Mouse (Mus musculus) Patski (cell line): ENCODE data around the gene Apol11a. TPM values are rescaled to one million over a fixed set of nuclear protein-coding genes. Genes with fewer than 3 reads are reported as not detected.

Source experiments
- ATAC-seq: fragments of 100-300 bp; one replicate; pipeline ENCODE4 v1.8.0; 2021
- CTCF ChIA-PET: fragments of 350-600 bp; sonication (Branson Sonifier 250); formaldehyde crosslinking; loops from one replicate; lab custom pipeline; 2022; ENCODE audit warnings: inconsistent platforms; lab: Charles Lee
- POLR2A ChIA-PET: fragments of 350-600 bp; sonication (Branson Sonifier 250); formaldehyde crosslinking; loops from one replicate; lab custom pipeline; 2022; ENCODE audit warnings: antibody characterized with exemption, inconsistent platforms; lab: Charles Lee
- DNase-seq: peaks from one replicate; pipeline ENCODE4 v3.0.0-alpha.2; 2011; ENCODE audit warnings: low read depth, low spot score
- H3K27me3 ChIP-seq: fragments of 371-371 bp; one replicate; pipeline ENCODE4 v1.5.1; 2021
- CTCF ChIP-seq: fragments of 100-300 bp; IDR thresholded peaks from one replicate; pipeline ENCODE4 v1.5.1; 2021
- in situ Hi-C: fragments of 300-500 bp; cut with MboI; formaldehyde crosslinking; loops from 3 replicates; pipeline ENCODE4 v1.11.1; 2018; ENCODE audit warnings: low pct_unique_long_range_greater_than_20kb, mixed read lengths
- polyA plus RNA-seq: library from polyadenylated mRNA; unstranded; gene quantifications from one replicate; pipeline ENCODE4 v1.2.3, GENCODE M21; 2021

The Apol11a gene
- polyA plus RNA-seq, 1 experiment from 2014 or later: 0.06 TPM

DNA sequence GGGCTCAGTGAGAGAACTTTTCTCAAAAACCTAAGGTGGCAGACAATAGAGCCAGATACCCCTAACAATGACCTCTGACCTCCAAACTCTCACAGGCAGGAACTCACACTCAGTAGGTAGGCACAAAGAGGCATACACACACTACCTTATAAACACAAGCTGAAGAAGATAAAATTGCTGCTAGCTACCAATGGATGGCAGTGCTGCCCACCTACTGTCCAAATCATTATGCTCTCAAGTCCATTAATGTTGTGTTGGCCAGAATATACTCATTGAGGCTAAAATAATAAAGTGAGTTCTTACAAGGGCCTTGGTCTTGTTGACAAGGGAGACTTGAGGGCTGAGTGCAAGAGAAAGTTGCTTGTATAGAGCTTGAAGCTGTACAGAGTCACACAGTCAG, 55.1 kb downstream of the Apol11a start:
- peaks cover 32% of the 10 kb centered on the region for H3K27me3 ChIP-seq
- in situ Hi-C loops: no loop called here
- ATAC-seq: no peak
- no peak for TF ChIP-seq CTCF
- no peak for DNase-seq
- POLR2A ChIA-PET: no interaction called here
- CTCF ChIA-PET: no interaction called here

Other genes with a start within 250 kb of the Apol11a start
- 53.2 TPM for gene Rbfox2, start 201.3 kb upstream of the Apol11a start, polyA plus RNA-seq
- gene Apol7a, start 109.2 kb upstream of the Apol11a start, polyA plus RNA-seq: not detected
- gene Apol9a, start 97.1 kb upstream of the Apol11a start, polyA plus RNA-seq: 0.12 TPM
- not detected for gene Apol7b, start 60.8 kb upstream of the Apol11a start, polyA plus RNA-seq
- not detected for gene Apol10a, start 31.2 kb upstream of the Apol11a start, polyA plus RNA-seq
- gene Apol7c, start 25.0 kb downstream of the Apol11a start, polyA plus RNA-seq: not detected
- gene 1700025B11Rik, start 53.6 kb downstream of the Apol11a start, polyA plus RNA-seq: not detected
- 0.62 TPM for gene Apol10b, start 87.9 kb downstream of the Apol11a start, polyA plus RNA-seq
- gene Gm36245, start 91.0 kb downstream of the Apol11a start, polyA plus RNA-seq: not detected
- not detected for gene Apol11b, start 135.0 kb downstream of the Apol11a start, polyA plus RNA-seq
- gene Apol7e, start 190.6 kb downstream of the Apol11a start, polyA plus RNA-seq: 0.04 TPM
- 0.33 TPM for gene Apol9b, start 220.8 kb downstream of the Apol11a start, polyA plus RNA-seq
- 0.37 TPM for gene Apol8, start 248.7 kb downstream of the Apol11a start, polyA plus RNA-seq